Mouse (Mus musculus): ENCODE results near the gene Dhx15. TPM values are rescaled to one million over a fixed set of nuclear protein-coding genes. Genes with fewer than 3 reads are reported as not detected.

Gene Dhx15
- polyA plus RNA-seq, 1 experiment from 2014 or later: 118 TPM

DNA sequence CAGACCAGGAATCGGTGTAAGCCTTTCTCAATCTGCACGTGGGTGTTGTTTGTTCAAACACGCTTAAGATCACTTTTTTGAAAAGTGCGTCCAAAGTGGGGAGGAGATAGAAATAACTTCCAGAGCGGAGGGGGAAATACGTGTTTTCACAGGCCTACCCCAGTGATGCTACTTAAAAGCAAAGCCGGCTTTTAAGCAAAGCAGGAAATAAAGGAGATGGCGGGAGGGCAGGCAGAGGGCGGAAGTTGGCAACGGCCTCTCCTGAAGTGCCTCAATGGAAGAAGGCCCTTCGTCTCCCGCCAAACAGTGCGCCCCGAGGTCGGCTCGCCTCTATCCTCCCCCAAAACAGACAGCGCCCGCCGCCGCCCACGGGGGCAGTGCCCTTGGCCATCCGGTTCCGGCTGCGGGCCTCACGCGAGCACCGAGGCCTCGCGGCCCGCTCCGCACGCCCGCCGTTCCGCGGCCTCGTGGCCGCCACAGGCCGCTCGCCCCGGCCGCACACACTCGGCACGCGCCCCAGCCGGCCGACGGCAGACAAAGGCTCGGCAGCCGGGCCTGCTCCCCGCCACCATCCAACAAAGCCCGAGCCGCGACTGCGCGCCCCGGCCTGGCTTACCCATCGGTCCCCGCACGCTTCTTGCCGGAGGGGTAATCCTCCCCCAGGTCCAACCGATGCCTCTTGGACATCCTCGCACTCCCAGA is 499 bp downstream of the Dhx15 start:
- Histone ChIP-seq H3K4me1 (ENCODE audit: control insufficient read depth, insufficient read depth, low read length) (no peaks in the 10 kb centered on the region; the same call in 1 of the 2 replicates), H3K9me3 (replicated peaks; ENCODE audit: control insufficient read depth, low read length) (no peaks in the 10 kb centered on the region), H3K27ac (replicated peaks; ENCODE audit: low read depth, low read length) (peak overlapping the region; percentile 91), H3K27me3 (ENCODE audit: control insufficient read depth, insufficient read depth, low read length) (no peaks in the 10 kb centered on the region), H3K4me3 (ENCODE audit: low read depth, low read length) (peak overlapping the region; percentile 99), H3K36me3 (replicated peaks; ENCODE audit: control insufficient read depth, insufficient read depth, low read depth, low read length) (no peaks in the 10 kb centered on the region), H3K4me2 (ENCODE audit: low read depth, low read length) (peak overlapping the region; percentile 54), H3K9ac (replicated peaks; ENCODE audit: low read length) (peak overlapping the region; percentile 100)
- DNase-seq (ENCODE audit: low spot score) (peak; percentile 61), ATAC-seq (replicated peaks; ENCODE audit: insufficient number of reproducible peaks, low FRiP score, low TSS enrichment, low read depth) (peak; percentile 74)
- under 1% methylated on average over 63 of the region's 63 CpGs for WGBS

- H3K27ac ChIP-seq (replicated peaks; ENCODE audit: low read depth, low read length): no peak overlapping the region
- H3K4me1 ChIP-seq (ENCODE audit: control insufficient read depth, insufficient read depth, low read length): no peaks in the 10 kb centered on the region; the same call in 1 of the 2 replicates
- no peaks in the 10 kb centered on the region for H3K27me3 ChIP-seq (ENCODE audit: control insufficient read depth, insufficient read depth, low read length)
- ATAC-seq (replicated peaks; ENCODE audit: insufficient number of reproducible peaks, low FRiP score, low TSS enrichment, low read depth): no peak
- 18% methylated on average over 3 of the region's 3 CpGs for WGBS
- peak overlapping the region; percentile 99 for H3K4me3 ChIP-seq (ENCODE audit: low read depth, low read length)
- peak overlapping the region; percentile 54 for H3K4me2 ChIP-seq (ENCODE audit: low read depth, low read length)
- no peak overlapping the region for H3K9ac ChIP-seq (replicated peaks; ENCODE audit: low read length)
- no peak for DNase-seq (ENCODE audit: low spot score)
- H3K9me3 ChIP-seq (replicated peaks; ENCODE audit: control insufficient read depth, low read length): no peaks in the 10 kb centered on the region
- H3K36me3 ChIP-seq (replicated peaks; ENCODE audit: control insufficient read depth, insufficient read depth, low read depth, low read length): no peaks in the 10 kb centered on the region
These were observed 2.1 kb downstream of the Dhx15 start for GRCm38 (mm10) chr5:52188206-52188605.

GRCm38 (mm10) chr5:52177326-52177725 is 13.0 kb downstream of the Dhx15 start:
- H3K4me3 ChIP-seq (ENCODE audit: low read depth, low read length): no peak overlapping the region
- H3K4me1 ChIP-seq (ENCODE audit: control insufficient read depth, insufficient read depth, low read length): no peaks in the 10 kb centered on the region
- no peak for DNase-seq (ENCODE audit: low spot score)
- H3K27ac ChIP-seq (replicated peaks; ENCODE audit: low read depth, low read length): no peak overlapping the region
- H3K36me3 ChIP-seq (replicated peaks; ENCODE audit: control insufficient read depth, insufficient read depth, low read depth, low read length): peaks cover 2% of the 10 kb centered on the region; the same call in 1 of the 2 replicates
- H3K4me2 ChIP-seq (ENCODE audit: low read depth, low read length): no peak overlapping the region
- no peak overlapping the region for H3K9ac ChIP-seq (replicated peaks; ENCODE audit: low read length)
- no peaks in the 10 kb centered on the region for H3K9me3 ChIP-seq (replicated peaks; ENCODE audit: control insufficient read depth, low read length)
- ATAC-seq (replicated peaks; ENCODE audit: insufficient number of reproducible peaks, low FRiP score, low TSS enrichment, low read depth): no peak
- 89% methylated on average over 1 of the region's 1 CpGs for WGBS
- H3K27me3 ChIP-seq (ENCODE audit: control insufficient read depth, insufficient read depth, low read length): no peaks in the 10 kb centered on the region

- Histone ChIP-seq H3K9me3 (replicated peaks; ENCODE audit: control insufficient read depth, low read length) (no peaks in the 10 kb centered on the region), H3K27me3 (ENCODE audit: control insufficient read depth, insufficient read depth, low read length) (no peaks in the 10 kb centered on the region), H3K4me1 (ENCODE audit: control insufficient read depth, insufficient read depth, low read length) (no peaks in the 10 kb centered on the region), H3K4me3 (ENCODE audit: low read depth, low read length) (no peak overlapping the region), H3K4me2 (ENCODE audit: low read depth, low read length) (no peak overlapping the region), H3K9ac (replicated peaks; ENCODE audit: low read length) (no peak overlapping the region), H3K27ac (replicated peaks; ENCODE audit: low read depth, low read length) (no peak overlapping the region), H3K36me3 (replicated peaks; ENCODE audit: control insufficient read depth, insufficient read depth, low read depth, low read length) (no peaks in the 10 kb centered on the region; the same call in none of the 2 replicates)
- no peak for DNase-seq (ENCODE audit: low spot score)
- 64% methylated on average over 2 of the region's 2 CpGs for WGBS
- ATAC-seq (replicated peaks; ENCODE audit: insufficient number of reproducible peaks, low FRiP score, low TSS enrichment, low read depth): no peak
These were observed 21.8 kb downstream of the Dhx15 start for GRCm38 (mm10) chr5:52168468-52168867.

- no peak overlapping the region for H3K4me2 ChIP-seq (ENCODE audit: low read depth, low read length)
- H3K9ac ChIP-seq (replicated peaks; ENCODE audit: low read length): no peak overlapping the region
- H3K27ac ChIP-seq (replicated peaks; ENCODE audit: low read depth, low read length): no peak overlapping the region
- DNase-seq (ENCODE audit: low spot score) (no peak), ATAC-seq (replicated peaks; ENCODE audit: insufficient number of reproducible peaks, low FRiP score, low TSS enrichment, low read depth) (no peak)
- H3K27me3 ChIP-seq (ENCODE audit: control insufficient read depth, insufficient read depth, low read length): no peaks in the 10 kb centered on the region
- no peaks in the 10 kb centered on the region for H3K9me3 ChIP-seq (replicated peaks; ENCODE audit: control insufficient read depth, low read length)
- H3K36me3 ChIP-seq (replicated peaks; ENCODE audit: control insufficient read depth, insufficient read depth, low read depth, low read length): peaks cover 8% of the 10 kb centered on the region
- no peak overlapping the region for H3K4me3 ChIP-seq (ENCODE audit: low read depth, low read length)
- WGBS: 99% methylated on average over 3 of the region's 3 CpGs
- no peaks in the 10 kb centered on the region for H3K4me1 ChIP-seq (ENCODE audit: control insufficient read depth, insufficient read depth, low read length)
These were observed 41.2 kb downstream of the Dhx15 start for GRCm38 (mm10) chr5:52149138-52149537.

DNA sequence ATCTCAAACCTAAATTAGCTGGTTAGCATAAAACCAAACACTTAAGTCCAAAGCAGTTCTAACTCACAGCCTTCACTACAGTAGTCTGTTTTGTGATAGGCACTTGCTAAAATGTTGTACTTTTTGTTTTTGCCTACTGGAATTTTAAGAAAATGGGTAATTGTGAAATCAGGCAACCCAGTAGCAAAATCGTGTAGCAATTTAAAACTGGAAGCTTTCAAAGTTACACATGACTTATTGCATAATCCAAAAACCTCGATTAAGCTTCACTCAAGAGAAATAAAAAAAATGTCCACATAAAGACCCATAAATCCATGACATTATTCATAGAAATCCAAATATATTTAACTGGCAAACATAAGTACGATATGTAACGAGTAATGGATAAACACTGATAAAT is 43.2 kb downstream of the Dhx15 start:
- no peak for ATAC-seq (replicated peaks; ENCODE audit: insufficient number of reproducible peaks, low FRiP score, low TSS enrichment, low read depth)
- Histone ChIP-seq H3K4me1 (ENCODE audit: control insufficient read depth, insufficient read depth, low read length) (no peaks in the 10 kb centered on the region), H3K27me3 (ENCODE audit: control insufficient read depth, insufficient read depth, low read length) (no peaks in the 10 kb centered on the region), H3K4me3 (ENCODE audit: low read depth, low read length) (no peak overlapping the region), H3K4me2 (ENCODE audit: low read depth, low read length) (no peak overlapping the region), H3K36me3 (replicated peaks; ENCODE audit: control insufficient read depth, insufficient read depth, low read depth, low read length) (peaks cover 4% of the 10 kb centered on the region), H3K9ac (replicated peaks; ENCODE audit: low read length) (no peak overlapping the region), H3K9me3 (replicated peaks; ENCODE audit: control insufficient read depth, low read length) (no peaks in the 10 kb centered on the region), H3K27ac (replicated peaks; ENCODE audit: low read depth, low read length) (no peak overlapping the region)
- DNase-seq (ENCODE audit: low spot score): no peak
- WGBS: 93% methylated on average over 4 of the region's 4 CpGs

DNA sequence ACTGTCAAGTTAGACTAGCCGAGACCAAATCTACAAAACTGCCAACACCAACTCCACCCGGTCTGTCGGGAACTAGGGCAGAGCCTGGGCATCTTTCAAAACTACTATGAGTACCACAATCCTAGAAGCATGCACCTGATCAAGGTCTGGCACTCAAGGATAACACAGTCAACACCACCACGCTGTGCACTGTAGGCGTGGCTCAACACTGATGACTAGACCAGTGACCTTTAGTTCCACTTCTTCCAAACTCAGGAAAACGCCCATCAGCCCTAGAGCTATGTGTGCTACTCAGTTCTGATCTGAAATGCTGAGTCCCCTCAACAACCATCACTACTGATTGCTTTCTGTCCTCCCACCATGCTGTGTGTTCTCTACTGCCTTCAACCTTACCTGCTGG is 44.6 kb downstream of the Dhx15 start:
- ATAC-seq (replicated peaks; ENCODE audit: insufficient number of reproducible peaks, low FRiP score, low TSS enrichment, low read depth): no peak
- Histone ChIP-seq H3K4me1 (ENCODE audit: control insufficient read depth, insufficient read depth, low read length) (no peaks in the 10 kb centered on the region), H3K9me3 (replicated peaks; ENCODE audit: control insufficient read depth, low read length) (no peaks in the 10 kb centered on the region), H3K36me3 (replicated peaks; ENCODE audit: control insufficient read depth, insufficient read depth, low read depth, low read length) (no peaks in the 10 kb centered on the region; the same call in none of the 2 replicates), H3K4me3 (ENCODE audit: low read depth, low read length) (no peak overlapping the region), H3K27me3 (ENCODE audit: control insufficient read depth, insufficient read depth, low read length) (no peaks in the 10 kb centered on the region), H3K4me2 (ENCODE audit: low read depth, low read length) (no peak overlapping the region), H3K9ac (replicated peaks; ENCODE audit: low read length) (no peak overlapping the region), H3K27ac (replicated peaks; ENCODE audit: low read depth, low read length) (no peak overlapping the region)
- WGBS: 88% methylated on average over 6 of the region's 6 CpGs
- DNase-seq (ENCODE audit: low spot score): no peak

DNA sequence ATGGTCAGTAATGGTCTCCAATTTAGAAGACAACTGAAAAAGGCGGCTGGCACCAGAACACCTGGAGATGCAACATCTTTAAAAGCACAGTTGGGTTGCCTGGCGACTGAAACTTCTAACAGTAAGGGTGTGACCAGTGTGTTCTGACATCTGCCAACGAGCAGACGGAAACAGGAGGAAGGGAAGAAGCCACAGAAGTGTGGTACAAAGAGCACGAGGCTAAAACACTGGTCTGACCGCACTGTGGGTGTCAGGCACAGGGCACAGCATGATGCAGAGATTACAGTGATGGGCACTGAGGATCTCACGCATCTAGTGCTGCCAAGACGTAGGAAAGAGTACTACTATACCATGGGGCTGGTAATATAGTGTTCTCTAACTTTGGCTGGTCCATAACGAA is 48.4 kb downstream of the Dhx15 start:
- Histone ChIP-seq H3K4me3 (ENCODE audit: low read depth, low read length) (no peak overlapping the region), H3K4me2 (ENCODE audit: low read depth, low read length) (no peak overlapping the region), H3K27me3 (ENCODE audit: control insufficient read depth, insufficient read depth, low read length) (no peaks in the 10 kb centered on the region), H3K27ac (replicated peaks; ENCODE audit: low read depth, low read length) (no peak overlapping the region), H3K9me3 (replicated peaks; ENCODE audit: control insufficient read depth, low read length) (no peaks in the 10 kb centered on the region), H3K9ac (replicated peaks; ENCODE audit: low read length) (no peak overlapping the region), H3K36me3 (replicated peaks; ENCODE audit: control insufficient read depth, insufficient read depth, low read depth, low read length) (no peaks in the 10 kb centered on the region; the same call in 1 of the 2 replicates), H3K4me1 (ENCODE audit: control insufficient read depth, insufficient read depth, low read length) (no peaks in the 10 kb centered on the region)
- whole genome bisulfite sequencing: 93% methylated on average over 9 of the region's 9 CpGs
- ATAC-seq (replicated peaks; ENCODE audit: insufficient number of reproducible peaks, low FRiP score, low TSS enrichment, low read depth) (no peak), DNase-seq (ENCODE audit: low spot score) (no peak)

Data from embryonic facial prominence, embryonic 11.5 days (tissue).